Mouse (Mus musculus) cerebellum, adult 2 months (tissue): ENCODE measurements around the gene Vmn2r7.
"Not testable (repeated sequence)": the region's sequence is repeated elsewhere in the genome, so short reads cannot be mapped to it uniquely, and the experiment has no call there.

Experiments
- CTCF ChIP-seq: fragments of 200-500 bp; IDR thresholded peaks from 2 replicates; pipeline ENCODE4 v1.5.1; 2011; ENCODE audit warnings: low read depth, mild to moderate bottlenecking, control low read depth, low read length, moderate library complexity, borderline replicate concordance; ENCODE audit not compliant: insufficient read depth
- POLR2A ChIP-seq: fragments of 200-500 bp; IDR thresholded peaks from 2 replicates; pipeline ENCODE4 v1.6.1; 2011; ENCODE audit warnings: low read length, control low read depth, borderline replicate concordance; ENCODE audit not compliant: insufficient read depth

- not testable (repeated sequence) for TF ChIP-seq POLR2A, CTCF
These were observed 117.2 kb downstream of the Vmn2r7 start for GRCm38 (mm10) chr3:64727187-64727970.
